Mouse (Mus musculus): ENCODE measurements around the gene Utrn. TPM values are rescaled to one million over a fixed set of nuclear protein-coding genes. Genes with fewer than 3 reads are reported as not detected.

Utrn gene
- total and polyA plus RNA-seq, 2 experiments from 2014 or later: 48.4 to 61.6 TPM

GRCm38 (mm10) chr10:12743717-12744116 is 125.4 kb downstream of the Utrn start:
- H3K27ac ChIP-seq (ENCODE audit: low read depth): no peak overlapping the region
- no peaks in the 10 kb centered on the region for H3K9me3 ChIP-seq (replicated peaks; ENCODE audit: control insufficient read depth, low read length)
- 94% methylated on average over 9 of the region's 9 CpGs for WGBS
- H3K9ac ChIP-seq (replicated peaks; ENCODE audit: low read depth, low read length): no peak overlapping the region
- no peaks in the 10 kb centered on the region for H3K4me1 ChIP-seq (ENCODE audit: control insufficient read depth, insufficient read depth)
- DNase-seq (ENCODE audit: low spot score) (no peak), ATAC-seq (ENCODE audit: insufficient read depth, low read depth) (no peak)
- H3K4me3 ChIP-seq (ENCODE audit: low read depth, low read length): no peak overlapping the region
- peaks cover 42% of the 10 kb centered on the region for H3K36me3 ChIP-seq (replicated peaks; ENCODE audit: control insufficient read depth, insufficient read depth, low read length)
- TF ChIP-seq EP300 (IDR thresholded peaks at IDR 0.05; ENCODE audit: low read depth): no peak
- no peak for TF ChIP-seq CTCF (IDR thresholded peaks at IDR 0.05; ENCODE audit: low read depth)
- no peaks in the 10 kb centered on the region for H3K27me3 ChIP-seq (ENCODE audit: control insufficient read depth, insufficient read depth, low read length)
- H3K4me2 ChIP-seq (ENCODE audit: low read depth, low read length): no peak overlapping the region

- Histone ChIP-seq H3K4me2 (ENCODE audit: low read depth, low read length) (no peak overlapping the region), H3K9ac (replicated peaks; ENCODE audit: low read depth, low read length) (no peak overlapping the region), H3K4me1 (ENCODE audit: control insufficient read depth, insufficient read depth) (peaks cover 6% of the 10 kb centered on the region; the same call in 1 of the 2 replicates), H3K36me3 (replicated peaks; ENCODE audit: control insufficient read depth, insufficient read depth, low read length) (peaks cover 41% of the 10 kb centered on the region), H3K4me3 (ENCODE audit: low read depth, low read length) (no peak overlapping the region), H3K27ac (ENCODE audit: low read depth) (peak overlapping the region; percentile 58), H3K27me3 (ENCODE audit: control insufficient read depth, insufficient read depth, low read length) (no peaks in the 10 kb centered on the region), H3K9me3 (replicated peaks; ENCODE audit: control insufficient read depth, low read length) (no peaks in the 10 kb centered on the region; the same call in 1 of the 2 replicates)
- TF ChIP-seq CTCF (IDR thresholded peaks at IDR 0.05; ENCODE audit: low read depth): no peak
- no peak for TF ChIP-seq EP300 (IDR thresholded peaks at IDR 0.05; ENCODE audit: low read depth)
- peak; percentile 71 for ATAC-seq (ENCODE audit: insufficient read depth, low read depth)
- WGBS: 25% methylated on average over 13 of the region's 13 CpGs
- peak; percentile 53 for DNase-seq (ENCODE audit: low spot score)
Measured at GRCm38 (mm10) chr10:12739302-12739987, 129.7 kb downstream of the Utrn start.

- peaks cover 40% of the 10 kb centered on the region for H3K36me3 ChIP-seq (replicated peaks; ENCODE audit: control insufficient read depth, insufficient read depth, low read length)
- no peak overlapping the region for H3K4me2 ChIP-seq (ENCODE audit: low read depth, low read length)
- peaks cover 6% of the 10 kb centered on the region; the same call in 1 of the 2 replicates for H3K4me1 ChIP-seq (ENCODE audit: control insufficient read depth, insufficient read depth)
- DNase-seq (ENCODE audit: low spot score): peak; percentile 45
- no peaks in the 10 kb centered on the region; the same call in 1 of the 2 replicates for H3K9me3 ChIP-seq (replicated peaks; ENCODE audit: control insufficient read depth, low read length)
- peak overlapping the region; percentile 38; the same call in 1 of the 2 replicates for H3K27ac ChIP-seq (ENCODE audit: low read depth)
- no peak overlapping the region for H3K4me3 ChIP-seq (ENCODE audit: low read depth, low read length)
- WGBS: 48% methylated on average over 9 of the region's 9 CpGs
- no peaks in the 10 kb centered on the region for H3K27me3 ChIP-seq (ENCODE audit: control insufficient read depth, insufficient read depth, low read length)
- no peak for TF ChIP-seq EP300 (IDR thresholded peaks at IDR 0.05; ENCODE audit: low read depth)
- peak; percentile 8; the same call in 1 of the 2 replicates for TF ChIP-seq CTCF (IDR thresholded peaks at IDR 0.05; ENCODE audit: low read depth)
- no peak overlapping the region for H3K9ac ChIP-seq (replicated peaks; ENCODE audit: low read depth, low read length)
- peak; percentile 72 for ATAC-seq (ENCODE audit: insufficient read depth, low read depth)
Measured at GRCm38 (mm10) chr10:12737926-12738325, 131.2 kb downstream of the Utrn start.

GRCm38 (mm10) chr10:12736861-12737835 is 132.0 kb downstream of the Utrn start:
- Histone ChIP-seq H3K9me3 (replicated peaks; ENCODE audit: control insufficient read depth, low read length) (no peaks in the 10 kb centered on the region; the same call in 1 of the 2 replicates), H3K4me2 (ENCODE audit: low read depth, low read length) (no peak overlapping the region), H3K36me3 (replicated peaks; ENCODE audit: control insufficient read depth, insufficient read depth, low read length) (peaks cover 39% of the 10 kb centered on the region), H3K4me3 (ENCODE audit: low read depth, low read length) (no peak overlapping the region), H3K27me3 (ENCODE audit: control insufficient read depth, insufficient read depth, low read length) (no peaks in the 10 kb centered on the region), H3K9ac (replicated peaks; ENCODE audit: low read depth, low read length) (no peak overlapping the region), H3K4me1 (ENCODE audit: control insufficient read depth, insufficient read depth) (peaks cover 6% of the 10 kb centered on the region; the same call in 1 of the 2 replicates), H3K27ac (ENCODE audit: low read depth) (peak overlapping the region; percentile 39)
- DNase-seq (ENCODE audit: low spot score): no peak
- ATAC-seq (ENCODE audit: insufficient read depth, low read depth): no peak
- WGBS: 61% methylated on average over 18 of the region's 18 CpGs
- TF ChIP-seq CTCF (IDR thresholded peaks at IDR 0.05; ENCODE audit: low read depth) (no peak), EP300 (IDR thresholded peaks at IDR 0.05; ENCODE audit: low read depth) (no peak)

- no peaks in the 10 kb centered on the region; the same call in 1 of the 2 replicates for H3K9me3 ChIP-seq (replicated peaks; ENCODE audit: control insufficient read depth, low read length)
- WGBS: 90% methylated on average over 1 of the region's 1 CpGs
- peaks cover 53% of the 10 kb centered on the region for H3K36me3 ChIP-seq (replicated peaks; ENCODE audit: control insufficient read depth, insufficient read depth, low read length)
- no peak overlapping the region for H3K4me3 ChIP-seq (ENCODE audit: low read depth, low read length)
- DNase-seq (ENCODE audit: low spot score): no peak
- peaks cover 6% of the 10 kb centered on the region; the same call in 1 of the 2 replicates for H3K4me1 ChIP-seq (ENCODE audit: control insufficient read depth, insufficient read depth)
- no peak for TF ChIP-seq CTCF (IDR thresholded peaks at IDR 0.05; ENCODE audit: low read depth)
- TF ChIP-seq EP300 (IDR thresholded peaks at IDR 0.05; ENCODE audit: low read depth): no peak
- H3K9ac ChIP-seq (replicated peaks; ENCODE audit: low read depth, low read length): no peak overlapping the region
- no peaks in the 10 kb centered on the region for H3K27me3 ChIP-seq (ENCODE audit: control insufficient read depth, insufficient read depth, low read length)
- no peak for ATAC-seq (ENCODE audit: insufficient read depth, low read depth)
- H3K4me2 ChIP-seq (ENCODE audit: low read depth, low read length): no peak overlapping the region
- no peak overlapping the region for H3K27ac ChIP-seq (ENCODE audit: low read depth)
Measured at GRCm38 (mm10) chr10:12735695-12736094, 133.5 kb downstream of the Utrn start.
